Mouse (Mus musculus) MEL (cell line): ENCODE data around the gene Slc5a11. TPM values are rescaled to one million over a fixed set of nuclear protein-coding genes. Genes with fewer than 3 reads are reported as not detected.

Experiments
- DNase-seq: peaks from one replicate; pipeline ENCODE4 v3.0.0; 2011; ENCODE audit warnings: low read depth, low spot score
- H3K27ac ChIP-seq: 2 replicates; pipeline ENCODE4 v1.5.1; 2012; ENCODE audit warnings: low read depth, mild to moderate bottlenecking, control low read depth, low read length, moderate library complexity; ENCODE audit not compliant: control insufficient read depth
- H3K27me3 ChIP-seq, 2 experiments: fragments of 150-350 bp in 1 of 2; sonication (generic) in 1 of 2; 2 replicates each; pipeline ENCODE4 v1.6.1; 2012; ENCODE audit warnings: low read length in 2 of 2, mild to moderate bottlenecking in 2 of 2, improper control_type of control experiment in 1 of 2, moderate library complexity in 1 of 2; ENCODE audit not compliant: insufficient read depth in 2 of 2, control insufficient read depth in 1 of 2
- H3K36me3 ChIP-seq, 2 experiments: 2 replicates each; pipeline ENCODE4 v1.6.1; 2012 to 2014; ENCODE audit warnings: low read length in 2 of 2, improper control_type of control experiment in 1 of 2, inconsistent platforms in 1 of 2, mild to moderate bottlenecking in 1 of 2; ENCODE audit not compliant: insufficient read depth in 2 of 2, control insufficient read depth in 1 of 2
- H3K4me1 ChIP-seq, 2 experiments: fragments of 150-350 bp in 1 of 2; sonication (generic) in 1 of 2; 2 replicates each; pipeline ENCODE4 v1.6.1; 2012; ENCODE audit warnings: low read length in 2 of 2, improper control_type of control experiment in 1 of 2, mild to moderate bottlenecking in 1 of 2; ENCODE audit not compliant: insufficient read depth in 2 of 2, control insufficient read depth in 1 of 2
- H3K4me3 ChIP-seq, 2 experiments: fragments of 150-350 bp in 1 of 2; sonication (generic) in 1 of 2; 2 replicates each; pipeline ENCODE4 v1.5.1; 2012; ENCODE audit warnings: low read depth in 2 of 2, low read length in 2 of 2, mild to moderate bottlenecking in 2 of 2, moderate library complexity in 2 of 2, control low read depth in 1 of 2, improper control_type of control experiment in 1 of 2; ENCODE audit not compliant: control insufficient read depth in 1 of 2, insufficient read depth in 1 of 2
- H3K79me2 ChIP-seq: 2 replicates; pipeline ENCODE4 v1.6.1; 2012; ENCODE audit warnings: mild to moderate bottlenecking, low read length, moderate library complexity; ENCODE audit not compliant: control insufficient read depth, poor library complexity, insufficient read depth
- H3K9ac ChIP-seq: 2 replicates; pipeline ENCODE4 v1.6.1; 2012; ENCODE audit warnings: low read depth, mild to moderate bottlenecking, control low read depth, low read length, moderate library complexity; ENCODE audit not compliant: control insufficient read depth, poor library complexity, severe bottlenecking
- H3K9me3 ChIP-seq: fragments of 150-350 bp; sonication (generic); replicated peaks from 2 replicates; pipeline ENCODE4 v1.6.1; 2012; ENCODE audit warnings: mild to moderate bottlenecking, low read length, improper control_type of control experiment, moderate library complexity; ENCODE audit not compliant: insufficient read depth
- CHD2 ChIP-seq: IDR thresholded peaks from 2 replicates; pipeline ENCODE4 v1.6.1; 2011; ENCODE audit warnings: low read length, improper control_type of control experiment
- CTCF ChIP-seq, 3 experiments: IDR thresholded peaks in 2 of 3; conservative IDR thresholded peaks in 1 of 3; 2 replicates each; pipeline ENCODE4 v1.5.1; 2011 to 2012; ENCODE audit warnings: low read length in 3 of 3, low read depth in 2 of 3, mild to moderate bottlenecking in 2 of 3, improper control_type of control experiment in 1 of 3, inconsistent platforms in 1 of 3, mixed read lengths in 1 of 3, moderate library complexity in 1 of 3; ENCODE audit not compliant: control insufficient read depth in 1 of 3, insufficient read depth in 1 of 3, poor library complexity in 1 of 3, severe bottlenecking in 1 of 3
- E2F4 ChIP-seq: IDR thresholded peaks from 2 replicates; pipeline ENCODE4 v1.6.1; 2011; ENCODE audit warnings: low read depth, low read length, improper control_type of control experiment, borderline replicate concordance
- ELF1 ChIP-seq: IDR thresholded peaks from 2 replicates; pipeline ENCODE4 v1.6.1; 2014; ENCODE audit warnings: low read depth, mild to moderate bottlenecking, inconsistent platforms, low read length, improper control_type of control experiment, moderate library complexity
- EP300 ChIP-seq, 2 experiments: IDR thresholded peaks; 2 replicates each; pipeline ENCODE4 v1.6.1; 2011; ENCODE audit warnings: improper control_type of control experiment in 2 of 2, low read length in 2 of 2, low read depth in 1 of 2, mild to moderate bottlenecking in 1 of 2
- HCFC1 ChIP-seq: IDR thresholded peaks from 2 replicates; pipeline ENCODE4 v1.6.1; 2012; ENCODE audit warnings: low read depth, mild to moderate bottlenecking, inconsistent platforms, low read length, improper control_type of control experiment, moderate library complexity
- JUND ChIP-seq: IDR thresholded peaks from 2 replicates; pipeline ENCODE4 v1.6.1; 2011; ENCODE audit warnings: low read depth, mild to moderate bottlenecking, improper control_type of control experiment, low read length
- MAZ ChIP-seq: IDR thresholded peaks from 2 replicates; pipeline ENCODE4 v1.6.1; 2012; ENCODE audit warnings: low read depth, mild to moderate bottlenecking, inconsistent platforms, low read length, improper control_type of control experiment
- MEF2A ChIP-seq: IDR thresholded peaks from 2 replicates; pipeline ENCODE4 v1.6.1; 2014; ENCODE audit warnings: low read depth, mild to moderate bottlenecking, inconsistent platforms, low read length, improper control_type of control experiment; ENCODE audit not compliant: poor library complexity, insufficient replicate concordance, severe bottlenecking; ENCODE audit errors: extremely low read depth
- MYB ChIP-seq: IDR thresholded peaks from 2 replicates; pipeline ENCODE4 v1.6.1; 2011; ENCODE audit warnings: mild to moderate bottlenecking, low read depth, low read length, improper control_type of control experiment
- MYC ChIP-seq: IDR thresholded peaks from 2 replicates; pipeline ENCODE4 v1.6.1; 2011; ENCODE audit warnings: low read depth, mild to moderate bottlenecking, low read length, improper control_type of control experiment, moderate library complexity
- NELFE ChIP-seq: IDR thresholded peaks from 2 replicates; pipeline ENCODE4 v1.6.1; 2011; ENCODE audit warnings: low read depth, low read length, improper control_type of control experiment
- POLR2A ChIP-seq, 2 experiments: IDR thresholded peaks; 2 replicates each; pipeline ENCODE4 v1.6.1; 2011 to 2012; ENCODE audit warnings: low read length in 2 of 2, mild to moderate bottlenecking in 2 of 2, control low read depth in 1 of 2, improper control_type of control experiment in 1 of 2, low read depth in 1 of 2, moderate library complexity in 1 of 2; ENCODE audit not compliant: control insufficient read depth in 1 of 2, insufficient read depth in 1 of 2, poor library complexity in 1 of 2
- RAD21 ChIP-seq: IDR thresholded peaks from 2 replicates; pipeline ENCODE4 v1.6.1; 2011; ENCODE audit warnings: mild to moderate bottlenecking, low read depth, low read length, improper control_type of control experiment
- RCOR1 ChIP-seq: IDR thresholded peaks from 2 replicates; pipeline ENCODE4 v1.6.1; 2012; ENCODE audit warnings: low read depth, mild to moderate bottlenecking, inconsistent platforms, low read length, improper control_type of control experiment
- SMC3 ChIP-seq: IDR thresholded peaks from 2 replicates; pipeline ENCODE4 v1.6.1; 2011; ENCODE audit warnings: low read depth, low read length, improper control_type of control experiment
- TAL1 ChIP-seq: IDR thresholded peaks from 2 replicates; pipeline ENCODE4 v1.6.1; 2012; ENCODE audit warnings: mild to moderate bottlenecking, inconsistent platforms, low read length, moderate library complexity, mixed read lengths
- TBP ChIP-seq: IDR thresholded peaks from 2 replicates; pipeline ENCODE4 v1.8.0; 2011; ENCODE audit warnings: low read depth, low read length, improper control_type of control experiment
- TCF12 ChIP-seq: IDR thresholded peaks from 2 replicates; pipeline ENCODE4 v1.6.1; 2014; ENCODE audit warnings: low read depth, mild to moderate bottlenecking, inconsistent platforms, low read length, improper control_type of control experiment, moderate library complexity
- USF1 ChIP-seq: IDR thresholded peaks from 2 replicates; pipeline ENCODE4 v1.6.1; 2014; ENCODE audit warnings: low read depth, mild to moderate bottlenecking, inconsistent platforms, low read length, improper control_type of control experiment, moderate library complexity
- USF2 ChIP-seq, 2 experiments: IDR thresholded peaks; 2 replicates each; pipeline ENCODE4 v1.6.1; 2011 to 2012; ENCODE audit warnings: improper control_type of control experiment in 2 of 2, low read length in 2 of 2, borderline replicate concordance in 1 of 2, inconsistent platforms in 1 of 2, low read depth in 1 of 2, mild to moderate bottlenecking in 1 of 2; ENCODE audit not compliant: insufficient read depth in 1 of 2
- ZC3H11A ChIP-seq: IDR thresholded peaks from 2 replicates; pipeline ENCODE4 v1.6.1; 2012; ENCODE audit warnings: low read depth, mild to moderate bottlenecking, inconsistent platforms, low read length, improper control_type of control experiment
- ZNF384 ChIP-seq: IDR thresholded peaks from 2 replicates; pipeline ENCODE4 v1.6.1; 2012; ENCODE audit warnings: low read depth, mild to moderate bottlenecking, inconsistent platforms, low read length, improper control_type of control experiment
- polyA plus RNA-seq, 2 experiments: library from polyadenylated mRNA; stranded (reverse) in 1 of 2; unstranded in 1 of 2; fragments of >175 nt in 1 of 2; fragments of >200 nt in 1 of 2; gene quantifications; 2 replicates each; pipeline versions ENCODE4 v1.2.1 to v1.2.4; 2012; ENCODE audit warnings: low replicate concordance in 2 of 2, low read depth in 1 of 2; ENCODE audit not compliant: insufficient read length in 2 of 2, insufficient read depth in 1 of 2, missing spikeins in 1 of 2
- total RNA-seq: library from RNA; depleted of rRNA; stranded (reverse); fragments of 300-350 nt; gene quantifications from 2 replicates; pipeline ENCODE4 v1.2.3, GENCODE M21; 2012

The Slc5a11 gene
- total and polyA plus RNA-seq, 3 experiments: not detected

DNA sequence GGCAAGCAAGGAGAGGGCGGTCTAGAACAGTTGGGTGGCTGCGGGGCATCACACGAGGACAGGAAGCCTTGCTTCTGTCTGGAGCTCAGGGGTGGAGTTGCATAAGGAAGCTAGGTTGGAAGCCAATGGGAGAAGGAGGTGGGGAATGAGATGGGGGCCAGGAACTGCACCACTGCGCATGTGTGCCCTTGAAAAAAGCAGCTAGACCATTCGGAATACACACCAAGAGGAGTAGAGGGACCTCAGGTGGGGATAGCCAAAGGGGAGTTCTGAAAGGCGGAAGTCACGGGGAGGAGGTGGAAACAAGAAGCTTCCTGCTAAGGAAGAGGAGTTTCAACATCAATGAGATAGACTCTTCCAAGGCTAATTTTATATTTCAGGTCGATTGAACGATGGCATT lies 13.9 kb upstream of the Slc5a11 start:
- TF ChIP-seq TCF12 (no peak), SMC3 (no peak), MEF2A (no peak), TBP (no peak), NELFE (no peak)
- no peaks in the 10 kb centered on the region for H3K9me3 ChIP-seq
- no peaks in the 10 kb centered on the region for H3K4me1 ChIP-seq
- H3K27me3 ChIP-seq: no peaks in the 10 kb centered on the region
- H3K79me2 ChIP-seq: no peaks in the 10 kb centered on the region
- no peak overlapping the region for H3K9ac ChIP-seq
- H3K36me3 ChIP-seq: no peaks in the 10 kb centered on the region; a peak in 1 of 4 replicates
- H3K4me3 ChIP-seq: no peak overlapping the region
- no peak for DNase-seq
- H3K27ac ChIP-seq: no peak overlapping the region

DNA sequence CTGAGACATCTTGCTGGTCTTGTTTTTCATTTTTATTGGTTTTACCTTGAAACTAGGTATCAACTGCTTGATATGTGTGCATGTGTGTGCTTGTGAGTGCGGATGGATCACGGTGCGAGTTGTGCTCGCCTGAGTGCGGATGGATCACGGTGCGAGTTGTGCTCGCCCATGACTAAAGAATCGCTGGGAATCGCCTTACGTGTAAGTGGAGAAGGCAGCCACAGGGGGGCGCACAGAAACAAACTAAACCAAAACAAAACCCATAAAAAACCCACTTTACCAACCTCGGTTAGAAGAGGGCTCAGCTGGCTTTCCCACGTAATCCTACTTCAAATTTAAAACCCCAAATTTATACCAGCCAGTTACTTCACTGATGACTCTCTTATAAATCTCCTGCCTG lies 9.3 kb upstream of the Slc5a11 start:
- DNase-seq: peak; percentile 77
- TF ChIP-seq CTCF (IDR thresholded peaks at IDR 0.05 in 2 of 3, conservative IDR thresholded peaks at IDR 0.05 in 1 of 3; ENCODE audit: control insufficient read depth in 1 of 3, insufficient read depth in 1 of 3, low read depth in 2 of 3, low read length in 3 of 3, poor library complexity in 1 of 3, severe bottlenecking in 1 of 3): peak; percentile 45 to 84 (median 77)
- peak; percentile 27; the same call in 1 of the 2 replicates for TF ChIP-seq ZNF384
- TF ChIP-seq SMC3: peak; percentile 95
- TF ChIP-seq EP300 (IDR thresholded peaks at IDR 0.05; ENCODE audit: low read depth in 1 of 2, low read length in 2 of 2): no peak
- no peak for TF ChIP-seq MEF2A
- TF ChIP-seq RAD21: peak; percentile 86
- TF ChIP-seq ZC3H11A: peak; percentile 82
- H3K27me3 ChIP-seq: no peaks in the 10 kb centered on the region; a peak in 1 of 4 replicates

DNA sequence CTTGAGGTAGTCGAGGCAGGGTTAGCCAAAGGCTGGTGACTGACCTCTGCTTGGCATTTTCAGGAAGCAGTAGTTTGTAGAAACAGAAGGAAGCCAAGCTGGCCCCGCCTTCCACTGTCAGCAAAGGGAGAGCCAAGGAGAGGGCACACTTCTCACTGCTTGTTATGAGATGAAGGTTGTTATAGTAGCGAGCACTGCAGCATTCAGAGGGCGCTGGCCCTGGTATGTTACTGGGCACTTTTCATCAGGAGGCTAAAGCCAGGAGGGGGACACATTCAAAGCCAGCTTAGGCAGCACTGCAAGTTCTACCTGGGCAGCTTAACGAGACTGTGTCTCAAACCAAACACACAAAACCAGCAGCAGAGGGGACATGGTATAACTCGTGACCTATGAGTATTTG lies 7.0 kb upstream of the Slc5a11 start:
- Histone ChIP-seq H3K27ac (no peak overlapping the region), H3K9ac (no peak overlapping the region), H3K4me1 (no peaks in the 10 kb centered on the region), H3K27me3 (no peaks in the 10 kb centered on the region; a peak in 1 of 4 replicates), H3K9me3 (no peaks in the 10 kb centered on the region), H3K79me2 (no peaks in the 10 kb centered on the region), H3K36me3 (no peaks in the 10 kb centered on the region), H3K4me3 (no peak overlapping the region)
- TF ChIP-seq ELF1 (no peak), TCF12 (no peak), POLR2A (IDR thresholded peaks at IDR 0.05; ENCODE audit: control insufficient read depth in 1 of 2, insufficient read depth in 1 of 2, low read depth in 1 of 2, low read length in 2 of 2, poor library complexity in 1 of 2) (no peak), RCOR1 (no peak), USF2 (IDR thresholded peaks at IDR 0.05; ENCODE audit: borderline replicate concordance in 1 of 2, insufficient read depth in 1 of 2, low read depth in 1 of 2, low read length in 2 of 2) (no peak), MAZ (no peak), HCFC1 (no peak), JUND (no peak), EP300 (IDR thresholded peaks at IDR 0.05; ENCODE audit: low read depth in 1 of 2, low read length in 2 of 2) (no peak), MYB (no peak), CHD2 (no peak), E2F4 (no peak), MYC (no peak), RAD21 (no peak), TAL1 (no peak), USF1 (no peak), TBP (no peak)
- DNase-seq: no peak

More for the DNA sequence above, 9.3 kb upstream of the Slc5a11 start:
- no peaks in the 10 kb centered on the region for H3K79me2 ChIP-seq
- no peak overlapping the region for H3K4me3 ChIP-seq
- H3K4me1 ChIP-seq: no peaks in the 10 kb centered on the region
- no peaks in the 10 kb centered on the region for H3K9me3 ChIP-seq
- H3K9ac ChIP-seq: no peak overlapping the region
- H3K36me3 ChIP-seq: no peaks in the 10 kb centered on the region; a peak in 1 of 4 replicates
- H3K27ac ChIP-seq: no peak overlapping the region
